Mouse (Mus musculus): ENCODE measurements around the gene Rars2. TPM values are rescaled to one million over a fixed set of nuclear protein-coding genes. Genes with fewer than 3 reads are reported as not detected.

Rars2 gene
- polyA plus RNA-seq, 1 experiment = 27.4 TPM

- TF ChIP-seq CTCF (IDR thresholded peaks at IDR 0.05; ENCODE audit: extremely low read depth, insufficient read depth, low read length) = no peak
- TF ChIP-seq POLR2A (IDR thresholded peaks at IDR 0.05; ENCODE audit: extremely low read depth, insufficient read depth, low read length) = no peak
- H3K4me3 ChIP-seq (ENCODE audit: insufficient read depth, low read length) = no peak overlapping the region
Observed at GRCm38 (mm10) chr4:34637386-34637785, 22.6 kb downstream of the Rars2 start.

DNA sequence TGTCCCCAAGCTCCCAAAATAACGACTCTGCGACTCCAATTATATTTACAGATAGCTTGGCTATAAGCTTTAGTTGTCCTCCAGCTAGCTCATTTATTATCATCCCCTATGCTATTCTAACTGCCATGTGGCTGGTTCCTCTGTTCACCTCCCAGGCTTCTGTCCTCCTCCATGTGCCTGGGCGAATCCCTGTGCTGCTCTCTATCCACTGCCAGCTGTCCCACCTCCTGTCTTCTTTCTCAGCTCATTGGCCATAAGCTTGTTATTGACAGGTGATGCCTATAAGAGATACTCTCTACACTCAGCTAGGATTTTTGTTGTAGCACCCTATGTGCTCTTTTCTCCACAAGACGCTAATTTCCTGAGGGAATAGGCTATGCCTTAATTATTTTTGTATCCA, 23.1 kb downstream of the Rars2 start:
- H3K4me1 ChIP-seq (ENCODE audit: control insufficient read depth, insufficient read depth, low read length) = no peaks in the 10 kb centered on the region
- TF ChIP-seq POLR2A (IDR thresholded peaks at IDR 0.05; ENCODE audit: extremely low read depth, insufficient read depth, low read length) = no peak
- H3K27ac ChIP-seq (ENCODE audit: insufficient read depth, low read length) = no peak overlapping the region
- H3K4me3 ChIP-seq (ENCODE audit: insufficient read depth, low read length) = no peak overlapping the region

More at GRCm38 (mm10) chr4:34637386-34637785, 22.6 kb downstream of the Rars2 start:
- H3K4me1 ChIP-seq (ENCODE audit: control insufficient read depth, insufficient read depth, low read length) = no peaks in the 10 kb centered on the region
- H3K27ac ChIP-seq (ENCODE audit: insufficient read depth, low read length) = no peak overlapping the region

- no peak for TF ChIP-seq CTCF (IDR thresholded peaks at IDR 0.05; ENCODE audit: extremely low read depth, insufficient read depth, low read length)
- TF ChIP-seq POLR2A (IDR thresholded peaks at IDR 0.05; ENCODE audit: extremely low read depth, insufficient read depth, low read length) = no peak
- no peak overlapping the region for H3K4me3 ChIP-seq (ENCODE audit: insufficient read depth, low read length)
- no peak overlapping the region for H3K27ac ChIP-seq (ENCODE audit: insufficient read depth, low read length)
- no peaks in the 10 kb centered on the region for H3K4me1 ChIP-seq (ENCODE audit: control insufficient read depth, insufficient read depth, low read length)
Observed at GRCm38 (mm10) chr4:34639745-34640364, 25.1 kb downstream of the Rars2 start.

GRCm38 (mm10) chr4:34640731-34641130, 26.0 kb downstream of the Rars2 start:
- no peak overlapping the region for H3K27ac ChIP-seq (ENCODE audit: insufficient read depth, low read length)
- TF ChIP-seq CTCF (IDR thresholded peaks at IDR 0.05; ENCODE audit: extremely low read depth, insufficient read depth, low read length) (no peak), POLR2A (IDR thresholded peaks at IDR 0.05; ENCODE audit: extremely low read depth, insufficient read depth, low read length) (no peak)

DNA sequence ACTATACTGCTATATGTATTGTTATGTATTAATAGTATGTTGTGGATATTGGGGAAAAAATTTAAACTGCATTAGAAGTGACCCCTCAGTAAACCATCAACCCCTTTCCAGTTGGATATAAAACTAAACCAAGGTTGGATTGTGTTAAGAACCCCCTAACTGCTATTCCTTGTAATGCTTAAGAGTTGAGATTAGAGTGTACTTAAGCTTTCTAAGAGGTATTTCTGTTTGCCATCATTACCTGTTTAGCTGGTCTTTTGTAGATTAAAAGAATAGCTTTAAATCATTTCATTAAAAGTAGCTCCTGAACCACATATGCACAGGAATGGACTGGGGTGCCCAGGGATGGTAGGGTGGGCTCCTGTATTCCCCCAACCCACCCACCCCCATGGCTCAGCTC, 30.0 kb downstream of the Rars2 start:
- Histone ChIP-seq H3K27ac (ENCODE audit: insufficient read depth, low read length) (no peak overlapping the region), H3K4me1 (ENCODE audit: control insufficient read depth, insufficient read depth, low read length) (no peaks in the 10 kb centered on the region), H3K4me3 (ENCODE audit: insufficient read depth, low read length) (no peak overlapping the region)
- TF ChIP-seq POLR2A (IDR thresholded peaks at IDR 0.05; ENCODE audit: extremely low read depth, insufficient read depth, low read length) = no peak
- no peak for TF ChIP-seq CTCF (IDR thresholded peaks at IDR 0.05; ENCODE audit: extremely low read depth, insufficient read depth, low read length)

More at GRCm38 (mm10) chr4:34640731-34641130, 26.0 kb downstream of the Rars2 start:
- H3K4me1 ChIP-seq (ENCODE audit: control insufficient read depth, insufficient read depth, low read length) = no peaks in the 10 kb centered on the region
- H3K4me3 ChIP-seq (ENCODE audit: insufficient read depth, low read length) = no peak overlapping the region

GRCm38 (mm10) chr4:34653179-34653578, 38.4 kb downstream of the Rars2 start:
- no peak overlapping the region for H3K4me3 ChIP-seq (ENCODE audit: insufficient read depth, low read length)
- no peaks in the 10 kb centered on the region for H3K4me1 ChIP-seq (ENCODE audit: control insufficient read depth, insufficient read depth, low read length)
- no peak overlapping the region for H3K27ac ChIP-seq (ENCODE audit: insufficient read depth, low read length)
- TF ChIP-seq POLR2A (IDR thresholded peaks at IDR 0.05; ENCODE audit: extremely low read depth, insufficient read depth, low read length) (no peak), CTCF (IDR thresholded peaks at IDR 0.05; ENCODE audit: extremely low read depth, insufficient read depth, low read length) (no peak)

GRCm38 (mm10) chr4:34656101-34656500, 41.3 kb downstream of the Rars2 start:
- Histone ChIP-seq H3K4me1 (ENCODE audit: control insufficient read depth, insufficient read depth, low read length) (no peaks in the 10 kb centered on the region), H3K4me3 (ENCODE audit: insufficient read depth, low read length) (no peak overlapping the region), H3K27ac (ENCODE audit: insufficient read depth, low read length) (no peak overlapping the region)
- no peak for TF ChIP-seq CTCF (IDR thresholded peaks at IDR 0.05; ENCODE audit: extremely low read depth, insufficient read depth, low read length)
- no peak for TF ChIP-seq POLR2A (IDR thresholded peaks at IDR 0.05; ENCODE audit: extremely low read depth, insufficient read depth, low read length)

GRCm38 (mm10) chr4:34659012-34659411, 44.3 kb downstream of the Rars2 start:
- Histone ChIP-seq H3K4me1 (ENCODE audit: control insufficient read depth, insufficient read depth, low read length) (no peaks in the 10 kb centered on the region), H3K27ac (ENCODE audit: insufficient read depth, low read length) (no peak overlapping the region), H3K4me3 (ENCODE audit: insufficient read depth, low read length) (no peak overlapping the region)
- no peak for TF ChIP-seq POLR2A (IDR thresholded peaks at IDR 0.05; ENCODE audit: extremely low read depth, insufficient read depth, low read length)
- TF ChIP-seq CTCF (IDR thresholded peaks at IDR 0.05; ENCODE audit: extremely low read depth, insufficient read depth, low read length) = no peak

DNA sequence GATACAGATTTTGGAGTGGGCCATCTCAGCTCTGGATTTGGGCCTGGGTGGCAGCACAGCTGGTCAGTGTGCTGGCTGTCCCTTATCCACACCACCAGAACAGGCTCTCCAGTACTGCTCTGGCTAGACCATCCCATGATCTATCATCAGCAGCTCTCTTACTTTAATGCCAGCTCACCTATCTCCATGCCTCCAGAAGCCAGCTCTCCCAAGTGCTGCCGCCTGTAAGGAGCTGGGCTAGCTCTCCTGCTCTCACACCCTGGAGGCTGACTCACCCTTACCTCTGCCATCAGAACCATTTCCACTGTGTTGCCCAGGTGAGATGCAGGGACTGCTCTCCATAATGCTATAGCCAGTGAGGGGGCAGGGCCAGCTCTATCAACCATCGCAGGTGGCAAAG, 46.8 kb downstream of the Rars2 start:
- H3K27ac ChIP-seq (ENCODE audit: insufficient read depth, low read length) = peak overlapping the region; percentile 3

GRCm38 (mm10) chr4:34661927-34662326, 47.2 kb downstream of the Rars2 start:
- Histone ChIP-seq H3K4me3 (ENCODE audit: insufficient read depth, low read length) (no peak overlapping the region), H3K27ac (ENCODE audit: insufficient read depth, low read length) (peak overlapping the region; percentile 3), H3K4me1 (ENCODE audit: control insufficient read depth, insufficient read depth, low read length) (no peaks in the 10 kb centered on the region)
- TF ChIP-seq CTCF (IDR thresholded peaks at IDR 0.05; ENCODE audit: extremely low read depth, insufficient read depth, low read length) = no peak
- peak; percentile 25; the same call in 1 of the 2 replicates for TF ChIP-seq POLR2A (IDR thresholded peaks at IDR 0.05; ENCODE audit: extremely low read depth, insufficient read depth, low read length)

More for the DNA sequence above, 46.8 kb downstream of the Rars2 start:
- TF ChIP-seq POLR2A (IDR thresholded peaks at IDR 0.05; ENCODE audit: extremely low read depth, insufficient read depth, low read length) (no peak), CTCF (IDR thresholded peaks at IDR 0.05; ENCODE audit: extremely low read depth, insufficient read depth, low read length) (no peak)
- H3K4me1 ChIP-seq (ENCODE audit: control insufficient read depth, insufficient read depth, low read length) = no peaks in the 10 kb centered on the region
- no peak overlapping the region for H3K4me3 ChIP-seq (ENCODE audit: insufficient read depth, low read length)

Measured in cortical plate, adult 2 months (tissue).